Mouse (Mus musculus): ENCODE data around the gene Plxdc1. TPM values are rescaled to one million over a fixed set of nuclear protein-coding genes. Genes with fewer than 3 reads are reported as not detected.
A peak's percentile ranks its signal among the peaks of the same experiment; 100 is the strongest.

The Plxdc1 gene
- polyA plus RNA-seq (2014; fragmentation: Nextera tagmentation; extraction: Ambion mirVana) = 0.38 and 0.56 TPM in 2 replicates

- peak within 1 kb of the TSS; percentile 95 for H3K4me3 ChIP-seq (ENCODE audit: low read depth, low read length)
- no peak for ATAC-seq (ENCODE audit: insufficient number of reproducible peaks, insufficient read depth, low FRiP score, low read depth)
- peak within 1 kb of the TSS; percentile 28; the same call in 1 of the 2 replicates for H3K9ac ChIP-seq (replicated peaks; ENCODE audit: low read depth, low read length)
- no peaks in the 10 kb centered on the region for H3K9me3 ChIP-seq (ENCODE audit: control insufficient read depth, low read depth, low read length)
- WGBS = 2% methylated on average over 69 of the region's 74 CpGs
- no peaks in the 10 kb centered on the region for H3K36me3 ChIP-seq (ENCODE audit: control insufficient read depth, insufficient read depth, low read length)
- peaks cover 12% of the 10 kb centered on the region; the same call in 1 of the 2 replicates for H3K27me3 ChIP-seq (ENCODE audit: control insufficient read depth, insufficient read depth, low read length)
- peak within 1 kb of the TSS; percentile 89 for H3K4me2 ChIP-seq (replicated peaks; ENCODE audit: low read depth, low read length)
- peaks cover 9% of the 10 kb centered on the region; the same call in 1 of the 2 replicates for H3K4me1 ChIP-seq (ENCODE audit: control insufficient read depth, insufficient read depth, low read length)
- H3K27ac ChIP-seq (ENCODE audit: low read length) = no peak within 1 kb of the TSS
Observed at GRCm38 (mm10) chr11:97985727-97986677, at the start of gene Plxdc1. Gene Plxdc1 (minus strand): TSS chr11:97986444.

- no peak overlapping the region for H3K27ac ChIP-seq (ENCODE audit: low read length)
- no peak overlapping the region for H3K9ac ChIP-seq (replicated peaks; ENCODE audit: low read depth, low read length)
- H3K9me3 ChIP-seq (ENCODE audit: control insufficient read depth, low read depth, low read length) = no peaks in the 10 kb centered on the region
- H3K4me2 ChIP-seq (replicated peaks; ENCODE audit: low read depth, low read length) = peak overlapping the region; percentile 35
- H3K27me3 ChIP-seq (ENCODE audit: control insufficient read depth, insufficient read depth, low read length) = no peaks in the 10 kb centered on the region
- H3K4me3 ChIP-seq (ENCODE audit: low read depth, low read length) = peak overlapping the region; percentile 3
- under 1% methylated on average over 27 of the region's 27 CpGs for WGBS
- peak; percentile 66; the same call in 1 of the 2 replicates for ATAC-seq (ENCODE audit: insufficient number of reproducible peaks, insufficient read depth, low FRiP score, low read depth)
- peaks cover 3% of the 10 kb centered on the region; the same call in 1 of the 2 replicates for H3K36me3 ChIP-seq (ENCODE audit: control insufficient read depth, insufficient read depth, low read length)
- H3K4me1 ChIP-seq (ENCODE audit: control insufficient read depth, insufficient read depth, low read length) = peaks cover 9% of the 10 kb centered on the region; the same call in 1 of the 2 replicates
Observed at GRCm38 (mm10) chr11:98035977-98036377, 49.7 kb upstream of the Plxdc1 start.

- Histone ChIP-seq H3K27ac (ENCODE audit: low read length) (no peak overlapping the region), H3K4me2 (replicated peaks; ENCODE audit: low read depth, low read length) (no peak overlapping the region), H3K27me3 (ENCODE audit: control insufficient read depth, insufficient read depth, low read length) (no peaks in the 10 kb centered on the region), H3K4me3 (ENCODE audit: low read depth, low read length) (no peak overlapping the region), H3K4me1 (ENCODE audit: control insufficient read depth, insufficient read depth, low read length) (peaks cover 9% of the 10 kb centered on the region; the same call in 1 of the 2 replicates), H3K9me3 (ENCODE audit: control insufficient read depth, low read depth, low read length) (no peaks in the 10 kb centered on the region), H3K36me3 (ENCODE audit: control insufficient read depth, insufficient read depth, low read length) (peaks cover 15% of the 10 kb centered on the region; the same call in 1 of the 2 replicates), H3K9ac (replicated peaks; ENCODE audit: low read depth, low read length) (no peak overlapping the region)
- 34% methylated on average over 4 of the region's 4 CpGs for WGBS
- ATAC-seq (ENCODE audit: insufficient number of reproducible peaks, insufficient read depth, low FRiP score, low read depth) = no peak
Observed at GRCm38 (mm10) chr11:98034840-98035239, 48.6 kb upstream of the Plxdc1 start.

- no peak overlapping the region for H3K4me3 ChIP-seq (ENCODE audit: low read depth, low read length)
- no peaks in the 10 kb centered on the region for H3K27me3 ChIP-seq (ENCODE audit: control insufficient read depth, insufficient read depth, low read length)
- WGBS = 78% methylated on average over 5 of the region's 5 CpGs
- H3K4me2 ChIP-seq (replicated peaks; ENCODE audit: low read depth, low read length) = no peak overlapping the region
- H3K9ac ChIP-seq (replicated peaks; ENCODE audit: low read depth, low read length) = no peak overlapping the region
- no peak for ATAC-seq (ENCODE audit: insufficient number of reproducible peaks, insufficient read depth, low FRiP score, low read depth)
- H3K4me1 ChIP-seq (ENCODE audit: control insufficient read depth, insufficient read depth, low read length) = peaks cover 9% of the 10 kb centered on the region; the same call in 1 of the 2 replicates
- no peak overlapping the region for H3K27ac ChIP-seq (ENCODE audit: low read length)
- H3K9me3 ChIP-seq (ENCODE audit: control insufficient read depth, low read depth, low read length) = no peaks in the 10 kb centered on the region
- peaks cover 22% of the 10 kb centered on the region for H3K36me3 ChIP-seq (ENCODE audit: control insufficient read depth, insufficient read depth, low read length)
Observed at GRCm38 (mm10) chr11:98034061-98034460, 47.8 kb upstream of the Plxdc1 start.

GRCm38 (mm10) chr11:98031443-98031770 lies 45.2 kb upstream of the Plxdc1 start:
- H3K36me3 ChIP-seq (ENCODE audit: control insufficient read depth, insufficient read depth, low read length) = peaks cover 35% of the 10 kb centered on the region
- no peaks in the 10 kb centered on the region for H3K27me3 ChIP-seq (ENCODE audit: control insufficient read depth, insufficient read depth, low read length)
- ATAC-seq (ENCODE audit: insufficient number of reproducible peaks, insufficient read depth, low FRiP score, low read depth) = no peak
- 9% methylated on average over 5 of the region's 5 CpGs for WGBS
- H3K9me3 ChIP-seq (ENCODE audit: control insufficient read depth, low read depth, low read length) = no peaks in the 10 kb centered on the region
- no peak overlapping the region for H3K9ac ChIP-seq (replicated peaks; ENCODE audit: low read depth, low read length)
- no peak overlapping the region for H3K4me2 ChIP-seq (replicated peaks; ENCODE audit: low read depth, low read length)
- H3K27ac ChIP-seq (ENCODE audit: low read length) = no peak overlapping the region
- peaks cover 9% of the 10 kb centered on the region; the same call in 1 of the 2 replicates for H3K4me1 ChIP-seq (ENCODE audit: control insufficient read depth, insufficient read depth, low read length)
- no peak overlapping the region for H3K4me3 ChIP-seq (ENCODE audit: low read depth, low read length)

GRCm38 (mm10) chr11:98030701-98031442 lies 44.6 kb upstream of the Plxdc1 start:
- 43% methylated on average over 5 of the region's 5 CpGs for WGBS
- Histone ChIP-seq H3K4me3 (ENCODE audit: low read depth, low read length) (no peak overlapping the region), H3K27me3 (ENCODE audit: control insufficient read depth, insufficient read depth, low read length) (no peaks in the 10 kb centered on the region), H3K9ac (replicated peaks; ENCODE audit: low read depth, low read length) (no peak overlapping the region), H3K4me2 (replicated peaks; ENCODE audit: low read depth, low read length) (no peak overlapping the region), H3K9me3 (ENCODE audit: control insufficient read depth, low read depth, low read length) (no peaks in the 10 kb centered on the region), H3K4me1 (ENCODE audit: control insufficient read depth, insufficient read depth, low read length) (peaks cover 12% of the 10 kb centered on the region; the same call in 1 of the 2 replicates), H3K36me3 (ENCODE audit: control insufficient read depth, insufficient read depth, low read length) (peaks cover 35% of the 10 kb centered on the region), H3K27ac (ENCODE audit: low read length) (no peak overlapping the region)
- no peak for ATAC-seq (ENCODE audit: insufficient number of reproducible peaks, insufficient read depth, low FRiP score, low read depth)

- peak overlapping the region; percentile 99 for H3K9ac ChIP-seq (replicated peaks; ENCODE audit: low read depth, low read length)
- H3K9me3 ChIP-seq (ENCODE audit: control insufficient read depth, low read depth, low read length) = no peaks in the 10 kb centered on the region
- peak overlapping the region; percentile 74 for H3K4me2 ChIP-seq (replicated peaks; ENCODE audit: low read depth, low read length)
- 17% methylated on average over 7 of the region's 7 CpGs for WGBS
- no peak for ATAC-seq (ENCODE audit: insufficient number of reproducible peaks, insufficient read depth, low FRiP score, low read depth)
- no peak overlapping the region; the same call in 1 of the 2 replicates for H3K27ac ChIP-seq (ENCODE audit: low read length)
- peaks cover 35% of the 10 kb centered on the region for H3K36me3 ChIP-seq (ENCODE audit: control insufficient read depth, insufficient read depth, low read length)
- H3K27me3 ChIP-seq (ENCODE audit: control insufficient read depth, insufficient read depth, low read length) = no peaks in the 10 kb centered on the region
- peaks cover 6% of the 10 kb centered on the region; the same call in 1 of the 2 replicates for H3K4me1 ChIP-seq (ENCODE audit: control insufficient read depth, insufficient read depth, low read length)
- peak overlapping the region; percentile 88 for H3K4me3 ChIP-seq (ENCODE audit: low read depth, low read length)
Observed at GRCm38 (mm10) chr11:98027785-98028184, 41.5 kb upstream of the Plxdc1 start.

GRCm38 (mm10) chr11:98027297-98027688 lies 41.0 kb upstream of the Plxdc1 start:
- Histone ChIP-seq H3K27me3 (ENCODE audit: control insufficient read depth, insufficient read depth, low read length) (no peaks in the 10 kb centered on the region), H3K9ac (replicated peaks; ENCODE audit: low read depth, low read length) (peak overlapping the region; percentile 99), H3K4me3 (ENCODE audit: low read depth, low read length) (peak overlapping the region; percentile 88), H3K4me2 (replicated peaks; ENCODE audit: low read depth, low read length) (peak overlapping the region; percentile 74), H3K27ac (ENCODE audit: low read length) (peak overlapping the region; percentile 92), H3K9me3 (ENCODE audit: control insufficient read depth, low read depth, low read length) (no peaks in the 10 kb centered on the region), H3K36me3 (ENCODE audit: control insufficient read depth, insufficient read depth, low read length) (peaks cover 35% of the 10 kb centered on the region), H3K4me1 (ENCODE audit: control insufficient read depth, insufficient read depth, low read length) (peaks cover 6% of the 10 kb centered on the region; the same call in 1 of the 2 replicates)
- ATAC-seq (ENCODE audit: insufficient number of reproducible peaks, insufficient read depth, low FRiP score, low read depth) = no peak
- WGBS = 0% methylated on average over 18 of the region's 18 CpGs
